Comparison of ENCODE assay signal across 8 mouse cellular contexts in the genomic region with DNA sequence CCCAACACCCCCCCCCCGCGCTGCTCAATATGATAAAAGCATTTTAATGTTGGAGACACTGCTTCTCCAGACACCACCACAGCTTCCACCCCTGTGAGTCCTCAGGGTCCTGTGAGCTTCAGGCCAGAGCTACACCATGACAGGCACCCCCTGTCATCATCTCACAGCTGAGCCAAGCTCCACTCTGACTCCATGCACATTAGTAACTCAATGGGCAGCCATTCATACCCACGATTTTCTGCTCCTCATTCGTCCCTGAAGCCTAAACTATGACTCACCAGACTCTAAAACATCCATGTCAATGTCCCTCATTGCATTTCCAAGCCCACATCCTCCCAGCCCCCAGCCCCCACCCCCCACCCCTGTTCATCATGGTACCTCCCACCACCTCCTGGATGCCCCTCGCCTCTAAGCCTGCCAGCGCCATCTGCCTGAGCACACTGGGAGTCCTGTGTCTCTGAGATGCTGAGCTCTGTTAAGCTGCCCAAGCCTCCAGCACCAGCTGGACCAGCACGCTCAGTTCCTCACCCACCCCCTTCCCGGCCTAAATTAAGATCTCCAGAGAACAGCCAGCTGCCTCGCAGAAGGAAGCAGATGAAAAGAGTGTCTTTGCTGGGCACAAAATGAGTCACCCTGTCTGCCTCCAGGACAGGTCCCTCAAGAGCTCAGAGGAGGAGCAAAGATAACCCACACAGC. TPM values are rescaled to one million over a fixed set of nuclear protein-coding genes. Genes with fewer than 3 reads are reported as not detected.
A peak's percentile ranks its signal among the peaks of the same experiment; 100 is the strongest.
DNase-seq lines count a peak whose midpoint lies in the region; ATAC-seq and TF ChIP-seq lines count a peak whose summit lies in the region.

No protein-coding gene starts in this region.

- H3K4me3 ChIP-seq in hindbrain, embryonic 11.5 days (ENCODE audit: low read depth, low read length): no peak overlapping the region
- H3K4me3 ChIP-seq in limb, embryonic 14.5 days (replicated peaks; ENCODE audit: low read length): no peak overlapping the region
- H3K4me3 ChIP-seq in heart, embryonic 12.5 days: no peak overlapping the region
- no peak overlapping the region for H3K4me3 ChIP-seq in intestine, postnatal 0 days (ENCODE audit: low read depth, low read length)
- no peak overlapping the region for H3K4me3 ChIP-seq in liver, embryonic 12.5 days

- no peak overlapping the region for H3K9ac ChIP-seq in hindbrain, embryonic 11.5 days (ENCODE audit: low read depth, low read length)
- H3K9ac ChIP-seq in limb, embryonic 14.5 days (ENCODE audit: low read depth, low read length, severe bottlenecking): no peak overlapping the region
- H3K9ac ChIP-seq in heart, embryonic 12.5 days: no peak overlapping the region
- H3K9ac ChIP-seq in intestine, postnatal 0 days (ENCODE audit: low read depth, low read length): no peak overlapping the region
- no peak overlapping the region for H3K9ac ChIP-seq in liver, embryonic 12.5 days

- H3K4me2 ChIP-seq in hindbrain, embryonic 11.5 days (replicated peaks; ENCODE audit: low read depth, low read length): no peak overlapping the region
- H3K4me2 ChIP-seq in limb, embryonic 14.5 days (replicated peaks; ENCODE audit: low read depth, low read length, severe bottlenecking): no peak overlapping the region
- no peak overlapping the region for H3K4me2 ChIP-seq in heart, embryonic 12.5 days
- H3K4me2 ChIP-seq in intestine, postnatal 0 days (replicated peaks; ENCODE audit: low read depth): no peak overlapping the region
- H3K4me2 ChIP-seq in liver, embryonic 12.5 days: no peak overlapping the region

- no peaks in the 10 kb centered on the region for H3K36me3 ChIP-seq in hindbrain, embryonic 11.5 days (ENCODE audit: control insufficient read depth, insufficient read depth, low read length)
- no peaks in the 10 kb centered on the region for H3K36me3 ChIP-seq in limb, embryonic 14.5 days (ENCODE audit: control insufficient read depth, insufficient read depth, low read length)
- no peaks in the 10 kb centered on the region for H3K36me3 ChIP-seq in heart, embryonic 12.5 days
- H3K36me3 ChIP-seq in intestine, postnatal 0 days (ENCODE audit: control insufficient read depth, insufficient read depth): no peaks in the 10 kb centered on the region
- no peaks in the 10 kb centered on the region for H3K36me3 ChIP-seq in liver, embryonic 12.5 days

- TF ChIP-seq POLR2A in brain, embryonic 14.5 days (IDR thresholded peaks at IDR 0.05; ENCODE audit: borderline replicate concordance, extremely low read depth, insufficient read depth, insufficient read length, poor library complexity, severe bottlenecking): no peak
- no peak for TF ChIP-seq POLR2A in limb, embryonic 14.5 days (IDR thresholded peaks at IDR 0.05; ENCODE audit: borderline replicate concordance, extremely low read depth, insufficient read depth, insufficient read length)

- ATAC-seq in hindbrain, embryonic 11.5 days (ENCODE audit: low FRiP score): peak; percentile 77
- peak; percentile 65; the same call in 1 of the 2 replicates for ATAC-seq in limb, embryonic 14.5 days (ENCODE audit: low FRiP score, low read depth)
- no peak for ATAC-seq in heart, embryonic 12.5 days (ENCODE audit: insufficient number of reproducible peaks, low FRiP score)
- no peak for ATAC-seq in intestine, postnatal 0 days
- no peak for ATAC-seq in liver, embryonic 12.5 days

- peaks cover 21% of the 10 kb centered on the region for H3K27me3 ChIP-seq in hindbrain, embryonic 11.5 days (ENCODE audit: control insufficient read depth, insufficient read depth, low read length)
- H3K27me3 ChIP-seq in limb, embryonic 14.5 days (ENCODE audit: control insufficient read depth, insufficient read depth, low read length): no peaks in the 10 kb centered on the region
- H3K27me3 ChIP-seq in heart, embryonic 12.5 days (replicated peaks): peaks cover 61% of the 10 kb centered on the region
- no peaks in the 10 kb centered on the region for H3K27me3 ChIP-seq in intestine, postnatal 0 days (replicated peaks; ENCODE audit: control insufficient read depth, insufficient read depth, low read length)
- H3K27me3 ChIP-seq in liver, embryonic 12.5 days (replicated peaks): peaks cover 32% of the 10 kb centered on the region

- peaks cover 47% of the 10 kb centered on the region for H3K4me1 ChIP-seq in hindbrain, embryonic 11.5 days (replicated peaks; ENCODE audit: control insufficient read depth, insufficient read depth, low read length)
- no peaks in the 10 kb centered on the region for H3K4me1 ChIP-seq in limb, embryonic 14.5 days (ENCODE audit: control insufficient read depth, insufficient read depth, low read length)
- peaks cover 26% of the 10 kb centered on the region; the same call in 1 of the 2 replicates for H3K4me1 ChIP-seq in heart, embryonic 12.5 days (replicated peaks)
- no peaks in the 10 kb centered on the region for H3K4me1 ChIP-seq in intestine, postnatal 0 days (replicated peaks; ENCODE audit: control insufficient read depth, insufficient read depth, low read length)
- peaks cover 7% of the 10 kb centered on the region; the same call in 1 of the 2 replicates for H3K4me1 ChIP-seq in liver, embryonic 12.5 days

- H3K27ac ChIP-seq in hindbrain, embryonic 11.5 days (ENCODE audit: low read depth, low read length): peak overlapping the region; percentile 82
- H3K27ac ChIP-seq in limb, embryonic 14.5 days (replicated peaks; ENCODE audit: low read depth, low read length): no peak overlapping the region
- no peak overlapping the region for H3K27ac ChIP-seq in heart, embryonic 12.5 days (ENCODE audit: poor library complexity, severe bottlenecking)
- H3K27ac ChIP-seq in intestine, postnatal 0 days (ENCODE audit: low read depth, low read length): no peak overlapping the region
- H3K27ac ChIP-seq in liver, embryonic 12.5 days: no peak overlapping the region

- TF ChIP-seq CTCF in brain, embryonic 14.5 days (IDR thresholded peaks at IDR 0.05; ENCODE audit: borderline replicate concordance, extremely low read depth, insufficient read depth, insufficient read length): peak; percentile 32; the same call in 1 of the 2 replicates
- TF ChIP-seq CTCF in intestine, postnatal 0 days (IDR thresholded peaks at IDR 0.05; ENCODE audit: low read depth): no peak

- H3K9me3 ChIP-seq in hindbrain, embryonic 11.5 days (ENCODE audit: control insufficient read depth, low read length): no peaks in the 10 kb centered on the region
- H3K9me3 ChIP-seq in limb, embryonic 14.5 days (ENCODE audit: control insufficient read depth, low read length): no peaks in the 10 kb centered on the region
- H3K9me3 ChIP-seq in heart, embryonic 12.5 days (replicated peaks): no peaks in the 10 kb centered on the region
- H3K9me3 ChIP-seq in intestine, postnatal 0 days (ENCODE audit: control insufficient read depth): no peaks in the 10 kb centered on the region
- H3K9me3 ChIP-seq in liver, embryonic 12.5 days (replicated peaks): no peaks in the 10 kb centered on the region

- WGBS in hindbrain, embryonic 11.5 days: 26% methylated on average over 9 of the region's 9 CpGs
- WGBS in limb, embryonic 14.5 days: 42% methylated on average over 9 of the region's 9 CpGs
- WGBS in heart, embryonic 12.5 days: 35% methylated on average over 9 of the region's 9 CpGs
- WGBS in intestine, postnatal 0 days: 54% methylated on average over 9 of the region's 9 CpGs
- 42% methylated on average over 9 of the region's 9 CpGs for WGBS in liver, embryonic 12.5 days (ENCODE audit: insufficient replicate concordance)

- DNase-seq in MN1 (ENCODE audit: low spot score): peak; percentile 78
- peak; percentile 92 for DNase-seq in brain, embryonic 14.5 days (ENCODE audit: low read depth)
- peak; percentile 71 for DNase-seq in hindbrain, embryonic 11.5 days (ENCODE audit: low spot score)
- no peak for DNase-seq in limb, embryonic 14.5 days (ENCODE audit: low spot score)
- peak; percentile 89 to 96 for DNase-seq in right cerebral cortex, postnatal 36 days (ENCODE audit: low spot score in 2 of 2)

RNA-seq across cellular contexts. Expression of a gene that starts 46.2 kb away (rescaled TPM):
- 31.8 and 51.5 TPM in 2 replicates for polyA plus RNA-seq in brain, embryonic 14.5 days (2012; rRNA removed)
- 13.8 and 22.8 TPM in 2 replicates for polyA plus RNA-seq in hindbrain, embryonic 11.5 days (2014; fragmentation: Nextera tagmentation; extraction: Ambion mirVana)
- 0.68 and 0.85 TPM in 2 replicates for polyA plus RNA-seq in limb, embryonic 14.5 days (2012; rRNA removed)
- polyA plus RNA-seq in limb, embryonic 14.5 days (2014; fragmentation: Nextera tagmentation; extraction: Ambion mirVana): 0.14 and 0.50 TPM in 2 replicates
- 0.04 and 0.13 TPM in 2 replicates for polyA plus RNA-seq in heart, embryonic 12.5 days (2016; fragmentation: Nextera tagmentation; extraction: Ambion mirVana)
- polyA plus RNA-seq in intestine, postnatal 0 days (2015; fragmentation: Nextera tagmentation; extraction: Ambion mirVana): 0.27 and 0.35 TPM in 2 replicates
- polyA plus RNA-seq in liver, embryonic 12.5 days (2016; fragmentation: Nextera tagmentation; extraction: Ambion mirVana): 0.07 and 0.10 TPM in 2 replicates

Comparison
In these comparisons a context has a peak if more than half of its experiments do, and no peak if none do; other contexts are left out.
1. ATAC-seq: peak in hindbrain, embryonic 11.5 days (single experiment) and limb, embryonic 14.5 days (single experiment); none in heart, embryonic 12.5 days (single experiment), intestine, postnatal 0 days (single experiment) and liver, embryonic 12.5 days (single experiment).